24 mouse cellular contexts compared by ENCODE assay signal in the genomic region with DNA sequence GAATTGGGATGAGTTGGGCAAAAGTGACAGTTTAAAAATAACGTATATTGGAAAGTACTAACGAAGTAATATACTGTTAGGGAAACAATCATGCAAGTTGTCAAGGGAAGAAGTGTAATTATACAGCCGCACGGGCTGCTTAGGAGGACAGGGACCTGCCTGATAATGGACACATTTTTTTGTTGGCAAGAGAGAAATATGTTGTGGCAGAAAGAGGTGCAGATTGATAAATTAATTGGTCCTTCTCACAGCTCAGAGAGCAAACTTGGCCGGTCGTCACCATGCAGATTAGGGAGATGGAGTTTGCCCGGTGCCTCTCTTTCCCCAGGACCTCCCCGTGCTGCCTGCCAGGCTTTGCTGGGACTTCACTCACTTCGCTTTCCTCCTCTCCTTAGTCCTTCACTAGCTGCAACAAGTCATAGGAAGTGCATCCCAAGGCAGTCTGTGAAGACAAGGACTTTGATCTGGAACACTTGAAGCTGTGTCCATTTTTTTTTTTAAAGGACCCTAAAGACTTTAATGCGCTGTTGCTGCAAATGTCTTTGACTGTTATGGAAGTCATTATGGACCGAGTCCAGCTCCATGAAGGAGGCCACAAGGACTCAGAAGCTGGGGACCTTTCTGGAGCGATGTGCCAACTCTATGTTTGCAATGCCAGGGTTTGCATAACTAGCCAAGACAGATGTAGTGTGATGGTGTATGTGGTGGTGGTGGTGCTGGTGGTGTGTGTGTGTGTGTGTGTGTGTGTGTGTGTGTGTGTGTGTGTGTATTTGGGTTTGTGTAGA.
DNase-seq lines count a peak whose midpoint lies in the region; ATAC-seq and TF ChIP-seq lines count a peak whose summit lies in the region.
"Had no signal": no experiment of that assay in that cellular context is flagged by ENCODE, and none has a peak within 500 bp of the region (broad histone marks: within the 10 kb centered on the region; RNA-seq: fewer than 3 reads in every experiment).

No protein-coding gene starts in this region.

- ATAC-seq in forebrain, embryonic 15.5 days (replicated peaks) = 0 out of 2 replicates have a peak, but pooled peaks have one; percentile 58
- no peak for ATAC-seq in forebrain, embryonic 11.5 days (replicated peaks; ENCODE audit: low FRiP score)
- peak; percentile 84 for ATAC-seq in lung, embryonic 15.5 days (ENCODE audit: borderline replicate concordance, extremely low read depth, low FRiP score, low TSS enrichment)
- ATAC-seq: activated CD4-positive, CD25-positive, alpha-beta regulatory T cell, adult 4 months had no signal

- DNase-seq in forebrain, embryonic 11.5 days (ENCODE audit: low spot score) = no peak
- no peak for DNase-seq in lung, postnatal 25 days (ENCODE audit: low spot score)
- DNase-seq in brain, embryonic 14.5 days (ENCODE audit: low read depth) = peak; percentile 78
- peak; percentile 21 to 61 for DNase-seq in lung, postnatal 4 days
- DNase-seq in left cerebral cortex, postnatal 14 days (ENCODE audit: low spot score in 2 of 2) = no peak
- DNase-seq: cerebellum, adult 11-12 months; cerebellum, postnatal 25 days; embryo, embryonic 11 days; kidney, adult 9 months; kidney, postnatal 14 days; liver, embryonic 13.5 days; right cerebral cortex, adult 18-20 months; right cerebral cortex, postnatal 4 days; thymus, postnatal 25 days had no signal

- no peak overlapping the region for H3K27ac ChIP-seq in forebrain, embryonic 15.5 days (replicated peaks)
- no peak overlapping the region for H3K27ac ChIP-seq in forebrain, embryonic 11.5 days (ENCODE audit: low read depth, low read length)
- no peak overlapping the region for H3K27ac ChIP-seq in lung, embryonic 15.5 days
- H3K27ac ChIP-seq: embryonic facial prominence, embryonic 13.5 days; heart, embryonic 10.5 days; hindbrain, embryonic 15.5 days; liver, embryonic 13.5 days; neural tube, embryonic 15.5 days; stomach, embryonic 15.5 days had no signal

- TF ChIP-seq POLR2A in brain, embryonic 14.5 days (IDR thresholded peaks at IDR 0.05; ENCODE audit: borderline replicate concordance, extremely low read depth, insufficient read depth, insufficient read length, poor library complexity, severe bottlenecking) = no peak

- H3K27me3 ChIP-seq in forebrain, embryonic 15.5 days = no peaks in the 10 kb centered on the region
- H3K27me3 ChIP-seq in forebrain, embryonic 11.5 days (ENCODE audit: control insufficient read depth, insufficient read depth, low read length) = no peaks in the 10 kb centered on the region; the same call in 1 of the 2 replicates
- H3K27me3 ChIP-seq in lung, embryonic 15.5 days = peaks cover 7% of the 10 kb centered on the region; the same call in 1 of the 2 replicates
- H3K27me3 ChIP-seq: embryonic facial prominence, embryonic 13.5 days; hindbrain, embryonic 15.5 days; liver, embryonic 13.5 days; neural tube, embryonic 15.5 days; stomach, embryonic 15.5 days had no signal

- TF ChIP-seq CTCF in brain, embryonic 14.5 days (IDR thresholded peaks at IDR 0.05; ENCODE audit: borderline replicate concordance, extremely low read depth, insufficient read depth, insufficient read length) = no peak

- H3K4me1 ChIP-seq in forebrain, embryonic 15.5 days = peaks cover 11% of the 10 kb centered on the region
- H3K4me1 ChIP-seq in forebrain, embryonic 11.5 days (replicated peaks; ENCODE audit: control insufficient read depth, insufficient read depth, low read length) = no peaks in the 10 kb centered on the region
- peaks cover 9% of the 10 kb centered on the region; the same call in 1 of the 2 replicates for H3K4me1 ChIP-seq in lung, embryonic 15.5 days
- H3K4me1 ChIP-seq: embryonic facial prominence, embryonic 13.5 days; heart, embryonic 10.5 days; liver, embryonic 13.5 days; stomach, embryonic 15.5 days had no signal

- H3K36me3 ChIP-seq in forebrain, embryonic 15.5 days = no peaks in the 10 kb centered on the region
- no peaks in the 10 kb centered on the region for H3K36me3 ChIP-seq in forebrain, embryonic 11.5 days (ENCODE audit: control insufficient read depth, insufficient read depth, low read length)
- no peaks in the 10 kb centered on the region for H3K36me3 ChIP-seq in lung, embryonic 15.5 days
- H3K36me3 ChIP-seq: embryonic facial prominence, embryonic 13.5 days; heart, embryonic 10.5 days; hindbrain, embryonic 15.5 days; liver, embryonic 13.5 days; neural tube, embryonic 15.5 days; stomach, embryonic 15.5 days had no signal

- intact Hi-C loops in left cerebral cortex, postnatal 14 days (cut with DNase I) = no loop called here

- no peaks in the 10 kb centered on the region for H3K9me3 ChIP-seq in forebrain, embryonic 15.5 days
- no peaks in the 10 kb centered on the region for H3K9me3 ChIP-seq in forebrain, embryonic 11.5 days (ENCODE audit: control insufficient read depth, low read length)
- no peaks in the 10 kb centered on the region for H3K9me3 ChIP-seq in lung, embryonic 15.5 days
- H3K9me3 ChIP-seq: embryonic facial prominence, embryonic 13.5 days; heart, embryonic 10.5 days; hindbrain, embryonic 15.5 days; liver, embryonic 13.5 days; neural tube, embryonic 15.5 days; stomach, embryonic 15.5 days had no signal

- 47% methylated on average over 12 of the region's 12 CpGs for WGBS in forebrain, embryonic 15.5 days
- WGBS in forebrain, embryonic 11.5 days = 78% methylated on average over 12 of the region's 12 CpGs
- WGBS in lung, embryonic 15.5 days = 39% methylated on average over 12 of the region's 12 CpGs

- no peak overlapping the region for H3K4me2 ChIP-seq in forebrain, embryonic 15.5 days (replicated peaks)
- no peak overlapping the region for H3K4me2 ChIP-seq in forebrain, embryonic 11.5 days (ENCODE audit: low read depth, low read length, severe bottlenecking)
- no peak overlapping the region for H3K4me2 ChIP-seq in lung, embryonic 15.5 days
- H3K4me2 ChIP-seq: embryonic facial prominence, embryonic 13.5 days; hindbrain, embryonic 15.5 days; liver, embryonic 13.5 days; midbrain, embryonic 11.5 days; neural tube, embryonic 15.5 days; stomach, embryonic 15.5 days had no signal

- no peak overlapping the region for H3K4me3 ChIP-seq in forebrain, embryonic 15.5 days
- H3K4me3 ChIP-seq in forebrain, embryonic 11.5 days (ENCODE audit: low read depth, low read length) = no peak overlapping the region
- H3K4me3 ChIP-seq in lung, embryonic 15.5 days = no peak overlapping the region
- H3K4me3 ChIP-seq: embryonic facial prominence, embryonic 13.5 days; erythroblast, embryonic 14.5 days; heart, embryonic 10.5 days; hindbrain, embryonic 15.5 days; liver, embryonic 13.5 days; neural tube, embryonic 15.5 days; stomach, embryonic 15.5 days had no signal

- H3K9ac ChIP-seq in forebrain, embryonic 15.5 days (replicated peaks) = no peak overlapping the region
- H3K9ac ChIP-seq in forebrain, embryonic 11.5 days (ENCODE audit: low read length) = no peak overlapping the region
- no peak overlapping the region for H3K9ac ChIP-seq in lung, embryonic 15.5 days
- H3K9ac ChIP-seq: embryonic facial prominence, embryonic 13.5 days; hindbrain, embryonic 15.5 days; liver, embryonic 13.5 days; neural tube, embryonic 15.5 days; stomach, embryonic 15.5 days had no signal

Comparison
In these comparisons a context has a peak if more than half of its experiments do, and no peak if none do; other contexts are left out.
1. DNase-seq: peak in brain, embryonic 14.5 days (single experiment) and lung, postnatal 4 days (2 of 2); none in forebrain, embryonic 11.5 days (single experiment), lung, postnatal 25 days (single experiment) and left cerebral cortex, postnatal 14 days (0 of 2).